Mouse (Mus musculus): ENCODE data around the gene Gpa33.

DNA sequence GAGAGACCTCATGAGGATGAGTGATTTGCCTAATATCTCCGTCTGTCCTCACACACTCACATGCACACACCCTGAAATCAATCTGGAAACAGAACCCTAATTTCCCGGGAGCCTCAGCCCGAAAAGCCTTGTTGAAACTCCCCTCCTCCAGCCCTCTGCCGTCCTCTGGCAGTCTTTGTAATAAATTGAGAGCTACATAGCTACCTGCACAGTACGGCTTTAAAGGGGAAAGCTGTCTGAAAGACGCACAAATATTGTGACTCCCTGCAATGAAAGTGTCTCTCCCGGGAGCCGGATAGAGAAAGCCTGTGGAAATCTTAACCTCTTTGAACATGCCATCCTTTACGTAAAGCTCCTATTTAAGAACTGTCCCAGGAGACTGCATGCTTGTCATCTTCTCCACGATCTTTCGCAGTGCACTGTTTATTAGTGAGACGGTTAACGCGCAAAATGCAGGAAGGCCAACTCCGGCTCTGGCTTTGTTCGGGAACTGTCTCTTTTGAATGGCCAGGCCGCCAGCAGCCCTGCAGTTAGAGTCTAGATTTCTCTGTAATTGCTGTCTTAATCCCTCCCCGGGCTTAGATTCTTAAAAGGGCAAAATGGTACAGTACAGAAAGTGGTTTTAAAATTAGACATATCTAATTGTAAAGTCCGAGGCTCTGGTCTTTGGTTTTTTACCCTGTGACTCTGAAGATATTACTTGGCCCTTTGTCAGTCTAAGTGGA lies 41.4 kb upstream of the Gpa33 start:
- TF ChIP-seq POLR2A (IDR thresholded peaks at IDR 0.05; ENCODE audit: control insufficient read depth, extremely low read depth, insufficient read depth, low read length, poor library complexity) (no peak), CTCF (IDR thresholded peaks at IDR 0.05; ENCODE audit: borderline replicate concordance, control insufficient read depth, extremely low read depth, insufficient read depth, low read length, poor library complexity) (no peak)
